Comparison of ENCODE assay signal across 23 mouse cellular contexts in the genomic region with DNA sequence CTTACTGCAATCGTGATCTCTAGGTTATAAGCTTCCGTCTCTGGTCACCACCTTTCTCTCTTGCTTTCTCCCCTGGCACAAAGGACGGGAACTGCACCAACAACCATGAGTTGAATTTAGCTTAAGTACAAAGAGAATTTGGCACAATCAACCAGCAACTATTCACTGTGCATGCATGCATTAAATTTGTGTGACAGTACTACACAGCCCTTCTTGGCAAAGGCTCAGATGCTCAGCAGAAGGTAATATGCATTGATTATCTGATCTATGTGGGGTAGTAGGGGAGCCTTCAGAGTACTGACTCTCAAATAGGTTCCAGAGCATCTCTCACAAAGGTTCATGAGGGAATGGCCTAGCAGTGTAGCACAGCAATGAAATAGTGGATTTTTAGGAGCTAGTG. TPM values are rescaled to one million over a fixed set of nuclear protein-coding genes. Genes with fewer than 3 reads are reported as not detected.
DNase-seq lines count a peak whose midpoint lies in the region; ATAC-seq lines count a peak whose summit lies in the region.
"Had no signal": no experiment of that assay in that cellular context is flagged by ENCODE, and none has a peak within 500 bp of the region (broad histone marks: within the 10 kb centered on the region; RNA-seq: fewer than 3 reads in every experiment).

No protein-coding gene starts in this region.

- peaks cover 32% of the 10 kb centered on the region for H3K4me1 ChIP-seq in forebrain, embryonic 13.5 days
- peaks cover 11% of the 10 kb centered on the region for H3K4me1 ChIP-seq in forebrain, embryonic 12.5 days
- H3K4me1 ChIP-seq in hindbrain, embryonic 14.5 days (replicated peaks; ENCODE audit: control insufficient read depth, insufficient read depth, low read length) = no peaks in the 10 kb centered on the region; the same call in 1 of the 2 replicates
- peaks cover 3% of the 10 kb centered on the region; the same call in 1 of the 2 replicates for H3K4me1 ChIP-seq in hindbrain, embryonic 10.5 days (replicated peaks)
- no peaks in the 10 kb centered on the region; the same call in 1 of the 2 replicates for H3K4me1 ChIP-seq in neural tube, embryonic 14.5 days (ENCODE audit: control insufficient read depth, insufficient read depth, low read length)
- H3K4me1 ChIP-seq: heart, embryonic 13.5 days; intestine, embryonic 15.5 days had no signal

- no peaks in the 10 kb centered on the region for H3K27me3 ChIP-seq in forebrain, embryonic 13.5 days
- no peaks in the 10 kb centered on the region for H3K27me3 ChIP-seq in forebrain, embryonic 12.5 days
- no peaks in the 10 kb centered on the region for H3K27me3 ChIP-seq in hindbrain, embryonic 14.5 days (ENCODE audit: control insufficient read depth, insufficient read depth, low read length)
- H3K27me3 ChIP-seq in hindbrain, embryonic 10.5 days (ENCODE audit: insufficient read depth, poor library complexity, severe bottlenecking) = no peaks in the 10 kb centered on the region
- no peaks in the 10 kb centered on the region for H3K27me3 ChIP-seq in neural tube, embryonic 14.5 days (ENCODE audit: control insufficient read depth, insufficient read depth, low read length)
- H3K27me3 ChIP-seq: heart, embryonic 13.5 days; intestine, embryonic 15.5 days had no signal

- H3K4me2 ChIP-seq in forebrain, embryonic 13.5 days = no peak overlapping the region
- H3K4me2 ChIP-seq in forebrain, embryonic 12.5 days = no peak overlapping the region
- no peak overlapping the region for H3K4me2 ChIP-seq in hindbrain, embryonic 14.5 days (replicated peaks)
- no peak overlapping the region for H3K4me2 ChIP-seq in neural tube, embryonic 14.5 days (ENCODE audit: low read depth, low read length)
- H3K4me2 ChIP-seq: intestine, embryonic 15.5 days had no signal

- ATAC-seq in forebrain, embryonic 13.5 days = peak; percentile 85
- no peak for ATAC-seq in forebrain, embryonic 12.5 days (ENCODE audit: low FRiP score)
- peak; percentile 34; the same call in 1 of the 2 replicates for ATAC-seq in hindbrain, embryonic 14.5 days (ENCODE audit: low FRiP score)
- ATAC-seq in neural tube, embryonic 14.5 days (ENCODE audit: low read depth) = peak; percentile 51; the same call in 1 of the 2 replicates
- no peak; the same call in 1 of the 2 replicates for ATAC-seq in cerebellum, adult (ENCODE audit: insufficient number of reproducible peaks, low FRiP score, low TSS enrichment)
- ATAC-seq: intestine, embryonic 15.5 days had no signal

- no peaks in the 10 kb centered on the region for H3K36me3 ChIP-seq in forebrain, embryonic 13.5 days (ENCODE audit: poor library complexity, severe bottlenecking)
- no peaks in the 10 kb centered on the region for H3K36me3 ChIP-seq in forebrain, embryonic 12.5 days (replicated peaks)
- H3K36me3 ChIP-seq in hindbrain, embryonic 14.5 days (replicated peaks; ENCODE audit: control insufficient read depth, insufficient read depth) = no peaks in the 10 kb centered on the region
- H3K36me3 ChIP-seq in hindbrain, embryonic 10.5 days = no peaks in the 10 kb centered on the region
- H3K36me3 ChIP-seq in neural tube, embryonic 14.5 days (ENCODE audit: control insufficient read depth, insufficient read depth, low read length) = no peaks in the 10 kb centered on the region
- H3K36me3 ChIP-seq: embryonic facial prominence, embryonic 10.5 days; heart, embryonic 13.5 days; intestine, embryonic 15.5 days had no signal

- no peak for DNase-seq in hindbrain, embryonic 14.5 days (ENCODE audit: low spot score)
- no peak for DNase-seq in hindbrain, embryonic 10.5 days (ENCODE audit: low spot score)
- DNase-seq in neural tube, embryonic 10.5 days (ENCODE audit: extremely low spot score, low spot score) = no peak
- no peak for DNase-seq in kidney, postnatal 14 days
- DNase-seq: adrenal gland, adult 2 months; adrenal gland, postnatal 25 days; cerebellum, adult 11-12 months; cerebellum, adult 9-10 months; gastrocnemius, adult 2 months; gastrocnemius, postnatal 25 days; heart, adult 11 months; heart, postnatal 4 days; kidney, adult 18-20 months had no signal

- H3K27ac ChIP-seq in forebrain, embryonic 13.5 days = no peak overlapping the region
- H3K27ac ChIP-seq in forebrain, embryonic 12.5 days = no peak overlapping the region
- H3K27ac ChIP-seq in hindbrain, embryonic 14.5 days = no peak overlapping the region
- no peak overlapping the region for H3K27ac ChIP-seq in hindbrain, embryonic 10.5 days
- no peak overlapping the region for H3K27ac ChIP-seq in neural tube, embryonic 14.5 days (ENCODE audit: low read depth, low read length)
- H3K27ac ChIP-seq: embryonic facial prominence, embryonic 10.5 days; gastrocnemius, adult 2 months; intestine, embryonic 15.5 days had no signal

- H3K9ac ChIP-seq in forebrain, embryonic 13.5 days = no peak overlapping the region
- no peak overlapping the region for H3K9ac ChIP-seq in forebrain, embryonic 12.5 days
- H3K9ac ChIP-seq in hindbrain, embryonic 14.5 days = no peak overlapping the region
- no peak overlapping the region for H3K9ac ChIP-seq in neural tube, embryonic 14.5 days (replicated peaks; ENCODE audit: low read depth, low read length)
- H3K9ac ChIP-seq: heart, embryonic 13.5 days; intestine, embryonic 15.5 days had no signal

- 56% methylated on average over 3 of the region's 3 CpGs for WGBS in forebrain, embryonic 13.5 days
- 71% methylated on average over 3 of the region's 3 CpGs for WGBS in forebrain, embryonic 12.5 days
- 63% methylated on average over 3 of the region's 3 CpGs for WGBS in hindbrain, embryonic 14.5 days
- WGBS in hindbrain, embryonic 10.5 days = 86% methylated on average over 3 of the region's 3 CpGs
- WGBS in neural tube, embryonic 14.5 days = 60% methylated on average over 3 of the region's 3 CpGs

- H3K4me3 ChIP-seq in forebrain, embryonic 13.5 days = no peak overlapping the region
- H3K4me3 ChIP-seq in forebrain, embryonic 12.5 days (replicated peaks) = no peak overlapping the region
- H3K4me3 ChIP-seq in hindbrain, embryonic 14.5 days (replicated peaks; ENCODE audit: low read length) = no peak overlapping the region
- no peak overlapping the region for H3K4me3 ChIP-seq in hindbrain, embryonic 10.5 days
- H3K4me3 ChIP-seq in neural tube, embryonic 14.5 days (ENCODE audit: low read depth, low read length) = no peak overlapping the region
- H3K4me3 ChIP-seq: embryonic facial prominence, embryonic 10.5 days; erythroblast, embryonic 14.5 days; gastrocnemius, adult 2 months; heart, embryonic 13.5 days; intestine, embryonic 15.5 days had no signal

- 0 out of 2 replicates have a peak, but pooled peaks cover 3% of the 10 kb centered on the region for H3K9me3 ChIP-seq in forebrain, embryonic 13.5 days (replicated peaks)
- H3K9me3 ChIP-seq in forebrain, embryonic 12.5 days = no peaks in the 10 kb centered on the region
- no peaks in the 10 kb centered on the region for H3K9me3 ChIP-seq in hindbrain, embryonic 14.5 days (ENCODE audit: control insufficient read depth, low read length)
- H3K9me3 ChIP-seq in hindbrain, embryonic 10.5 days = 0 out of 2 replicates have a peak, but pooled peaks cover 3% of the 10 kb centered on the region
- H3K9me3 ChIP-seq in neural tube, embryonic 14.5 days (ENCODE audit: control insufficient read depth, low read length) = no peaks in the 10 kb centered on the region
- H3K9me3 ChIP-seq: embryonic facial prominence, embryonic 10.5 days; heart, embryonic 13.5 days; intestine, embryonic 15.5 days had no signal

RNA-seq across cellular contexts. Expression of a gene that starts 12.4 kb away (rescaled TPM):
- polyA plus RNA-seq in forebrain, embryonic 13.5 days (2015; fragmentation: Nextera tagmentation; extraction: Ambion mirVana) = 0.36 and 0.48 TPM in 2 replicates
- polyA plus RNA-seq in forebrain, embryonic 12.5 days (2016; fragmentation: Nextera tagmentation; extraction: Ambion mirVana) = 0.06 and 0.14 TPM in 2 replicates
- 0.11 and 0.22 TPM in 2 replicates for polyA plus RNA-seq in hindbrain, embryonic 14.5 days (2014; fragmentation: Nextera tagmentation; extraction: Ambion mirVana)
- not detected in 2 replicates for polyA plus RNA-seq in hindbrain, embryonic 10.5 days (2016; fragmentation: Nextera tagmentation; extraction: Ambion mirVana)
- polyA plus RNA-seq in neural tube, embryonic 14.5 days (2014; fragmentation: Nextera tagmentation; extraction: Ambion mirVana) = 0.24 and 0.44 TPM in 2 replicates
- polyA plus RNA-seq: C2C12; embryonic facial prominence, embryonic 10.5 days; erythroblast, embryonic 14.5 days; heart, postnatal 0 days had no signal

Comparison
In these comparisons a context has a peak if more than half of its experiments do, and no peak if none do; other contexts are left out.
1. ATAC-seq: peak in forebrain, embryonic 13.5 days (single experiment), hindbrain, embryonic 14.5 days (single experiment) and neural tube, embryonic 14.5 days (single experiment); none in forebrain, embryonic 12.5 days (single experiment) and cerebellum, adult (single experiment).